Mouse (Mus musculus) embryonic facial prominence, embryonic 13.5 days (tissue): ENCODE data around the gene B4galt4. TPM values are rescaled to one million over a fixed set of nuclear protein-coding genes. Genes with fewer than 3 reads are reported as not detected.

Source experiments
- ATAC-seq: fragments of 200-750 bp; cut with Nextera tagmentation; 2 replicates; pipeline ENCODE4 v1.8.0; 2017; ENCODE audit warnings: low read depth; ENCODE audit not compliant: insufficient number of reproducible peaks, insufficient read depth, low FRiP score, low TSS enrichment
- H3K27ac ChIP-seq: fragments of 300-500 bp; sonication (generic); 2 replicates; pipeline ENCODE4 v1.5.1; 2015; ENCODE audit warnings: moderate library complexity, mild to moderate bottlenecking, inconsistent platforms
- H3K27me3 ChIP-seq: fragments of 300-500 bp; sonication (generic); 2 replicates; pipeline ENCODE4 v1.6.1; 2015; ENCODE audit warnings: mild to moderate bottlenecking, inconsistent platforms
- H3K36me3 ChIP-seq: fragments of 300-500 bp; sonication (generic); 2 replicates; pipeline ENCODE4 v1.6.1; 2015; ENCODE audit warnings: mild to moderate bottlenecking, inconsistent platforms
- H3K4me1 ChIP-seq: fragments of 300-500 bp; sonication (generic); 2 replicates; pipeline ENCODE4 v1.6.1; 2015; ENCODE audit warnings: inconsistent platforms
- H3K4me2 ChIP-seq: fragments of 300-500 bp; sonication (generic); 2 replicates; pipeline ENCODE4 v1.6.1; 2015; ENCODE audit warnings: moderate library complexity, mild to moderate bottlenecking, inconsistent platforms
- H3K4me3 ChIP-seq: fragments of 300-500 bp; sonication (generic); 2 replicates; pipeline ENCODE4 v1.5.1; 2015; ENCODE audit warnings: mild to moderate bottlenecking, inconsistent platforms
- H3K9ac ChIP-seq: fragments of 300-500 bp; sonication (generic); 2 replicates; pipeline ENCODE4 v1.6.1; 2015; ENCODE audit warnings: mild to moderate bottlenecking, inconsistent platforms
- H3K9me3 ChIP-seq: fragments of 300-500 bp; sonication (generic); 2 replicates; pipeline ENCODE4 v1.6.1; 2016; ENCODE audit warnings: inconsistent platforms
- WGBS: fragments of 180-500 bp; shearing (Covaris S2); methylation state at CpG from one replicate; pipeline ENCODE4 v1.1.7; 2015; ENCODE audit warnings: mixed read lengths; 5-methylcytosine and 5-hydroxymethylcytosine counted together
- polyA plus RNA-seq: library from polyadenylated mRNA; unstranded; fragments of >200 nt; fragmentation: Nextera tagmentation; extraction: Ambion mirVana; gene quantifications from 2 replicates; pipeline ENCODE4 v1.2.1, GENCODE M21; 2015

Gene B4galt4
- polyA plus RNA-seq, 1 experiment from 2014 or later, result 23.1 TPM

GRCm38 (mm10) chr16:38774964-38775746 is 33.1 kb downstream of the B4galt4 start:
- Histone ChIP-seq H3K4me2 (no peak overlapping the region), H3K4me1 (no peaks in the 10 kb centered on the region), H3K9me3 (no peaks in the 10 kb centered on the region), H3K27ac (no peak overlapping the region), H3K27me3 (no peaks in the 10 kb centered on the region; the same call in 1 of the 2 replicates), H3K4me3 (no peak overlapping the region), H3K9ac (no peak overlapping the region), H3K36me3 (no peaks in the 10 kb centered on the region)
- no peak for ATAC-seq
- WGBS, result 68% methylated on average over 7 of the region's 7 CpGs

GRCm38 (mm10) chr16:38776342-38776741 is 34.3 kb downstream of the B4galt4 start:
- Histone ChIP-seq H3K9me3 (no peaks in the 10 kb centered on the region), H3K27ac (no peak overlapping the region), H3K4me1 (no peaks in the 10 kb centered on the region), H3K27me3 (no peaks in the 10 kb centered on the region; the same call in 1 of the 2 replicates), H3K4me2 (no peak overlapping the region), H3K4me3 (no peak overlapping the region), H3K9ac (no peak overlapping the region), H3K36me3 (no peaks in the 10 kb centered on the region)
- 51% methylated on average over 6 of the region's 6 CpGs for WGBS
- no peak for ATAC-seq

GRCm38 (mm10) chr16:38780960-38781572 is 39.0 kb downstream of the B4galt4 start:
- no peak for ATAC-seq
- 96% methylated on average over 7 of the region's 7 CpGs for WGBS

GRCm38 (mm10) chr16:38781946-38782345 is 39.9 kb downstream of the B4galt4 start:
- H3K36me3 ChIP-seq, result no peaks in the 10 kb centered on the region
- no peaks in the 10 kb centered on the region for H3K27me3 ChIP-seq
- no peak overlapping the region for H3K9ac ChIP-seq
- H3K4me1 ChIP-seq, result no peaks in the 10 kb centered on the region
- H3K9me3 ChIP-seq, result no peaks in the 10 kb centered on the region
- ATAC-seq, result no peak
- H3K4me2 ChIP-seq, result no peak overlapping the region
- no peak overlapping the region for H3K27ac ChIP-seq
- 63% methylated on average over 2 of the region's 2 CpGs for WGBS
- no peak overlapping the region for H3K4me3 ChIP-seq

More at GRCm38 (mm10) chr16:38780960-38781572, 39.0 kb downstream of the B4galt4 start:
- H3K27ac ChIP-seq, result no peak overlapping the region
- no peaks in the 10 kb centered on the region for H3K9me3 ChIP-seq
- no peak overlapping the region for H3K4me3 ChIP-seq
- H3K4me1 ChIP-seq, result no peaks in the 10 kb centered on the region
- no peak overlapping the region for H3K9ac ChIP-seq
- no peak overlapping the region for H3K4me2 ChIP-seq
- H3K27me3 ChIP-seq, result no peaks in the 10 kb centered on the region
- no peaks in the 10 kb centered on the region for H3K36me3 ChIP-seq

- Histone ChIP-seq H3K9ac (no peak overlapping the region), H3K9me3 (no peaks in the 10 kb centered on the region), H3K27me3 (no peaks in the 10 kb centered on the region), H3K4me1 (no peaks in the 10 kb centered on the region), H3K27ac (no peak overlapping the region), H3K4me2 (no peak overlapping the region), H3K4me3 (no peak overlapping the region), H3K36me3 (no peaks in the 10 kb centered on the region)
- 47% methylated on average over 2 of the region's 2 CpGs for WGBS
- no peak for ATAC-seq
Observed at GRCm38 (mm10) chr16:38782524-38783067, 40.5 kb downstream of the B4galt4 start.

GRCm38 (mm10) chr16:38785301-38785700 is 43.2 kb downstream of the B4galt4 start:
- no peak overlapping the region for H3K27ac ChIP-seq
- no peak overlapping the region for H3K4me3 ChIP-seq
- WGBS, result 77% methylated on average over 7 of the region's 7 CpGs
- no peak for ATAC-seq
- no peak overlapping the region for H3K9ac ChIP-seq
- no peaks in the 10 kb centered on the region for H3K9me3 ChIP-seq
- H3K36me3 ChIP-seq, result no peaks in the 10 kb centered on the region
- H3K4me1 ChIP-seq, result no peaks in the 10 kb centered on the region
- H3K27me3 ChIP-seq, result no peaks in the 10 kb centered on the region
- no peak overlapping the region for H3K4me2 ChIP-seq

GRCm38 (mm10) chr16:38789016-38789415 is 47.0 kb downstream of the B4galt4 start:
- 86% methylated on average over 2 of the region's 2 CpGs for WGBS
- Histone ChIP-seq H3K4me2 (no peak overlapping the region), H3K27me3 (no peaks in the 10 kb centered on the region), H3K9me3 (no peaks in the 10 kb centered on the region), H3K27ac (no peak overlapping the region), H3K36me3 (no peaks in the 10 kb centered on the region), H3K9ac (no peak overlapping the region), H3K4me1 (no peaks in the 10 kb centered on the region), H3K4me3 (no peak overlapping the region)
- ATAC-seq, result no peak

GRCm38 (mm10) chr16:38789966-38790365 is 47.9 kb downstream of the B4galt4 start:
- no peaks in the 10 kb centered on the region for H3K36me3 ChIP-seq
- H3K9ac ChIP-seq, result no peak overlapping the region
- ATAC-seq, result no peak
- 78% methylated on average over 3 of the region's 3 CpGs for WGBS
- H3K4me3 ChIP-seq, result no peak overlapping the region
- no peak overlapping the region for H3K27ac ChIP-seq
- H3K27me3 ChIP-seq, result no peaks in the 10 kb centered on the region
- H3K4me1 ChIP-seq, result no peaks in the 10 kb centered on the region
- no peak overlapping the region for H3K4me2 ChIP-seq
- no peaks in the 10 kb centered on the region for H3K9me3 ChIP-seq

GRCm38 (mm10) chr16:38793120-38793519 is 51.1 kb downstream of the B4galt4 start:
- no peak overlapping the region for H3K4me3 ChIP-seq
- WGBS, result 27% methylated on average over 6 of the region's 6 CpGs
- no peaks in the 10 kb centered on the region for H3K27me3 ChIP-seq
- H3K4me2 ChIP-seq, result no peak overlapping the region
- no peaks in the 10 kb centered on the region for H3K9me3 ChIP-seq
- H3K9ac ChIP-seq, result 0 out of 2 replicates have a peak overlapping the region, but pooled peaks have one; percentile 3
- H3K4me1 ChIP-seq, result no peaks in the 10 kb centered on the region
- no peak for ATAC-seq
- no peak overlapping the region for H3K27ac ChIP-seq
- H3K36me3 ChIP-seq, result no peaks in the 10 kb centered on the region

GRCm38 (mm10) chr16:38798957-38799450 is 56.9 kb downstream of the B4galt4 start:
- Histone ChIP-seq H3K4me2 (no peak overlapping the region), H3K36me3 (no peaks in the 10 kb centered on the region), H3K27ac (no peak overlapping the region), H3K27me3 (no peaks in the 10 kb centered on the region), H3K9me3 (no peaks in the 10 kb centered on the region), H3K4me3 (no peak overlapping the region), H3K4me1 (no peaks in the 10 kb centered on the region), H3K9ac (no peak overlapping the region)
- no peak for ATAC-seq
- WGBS, result 68% methylated on average over 3 of the region's 3 CpGs

- WGBS, result 29% methylated on average over 10 of the region's 10 CpGs
- H3K4me2 ChIP-seq, result peak within 1 kb of the TSS; percentile 38
- H3K36me3 ChIP-seq, result no peaks in the 10 kb centered on the region
- H3K9me3 ChIP-seq, result no peaks in the 10 kb centered on the region
- H3K27ac ChIP-seq, result no peak within 1 kb of the TSS
- no peak within 1 kb of the TSS for H3K4me3 ChIP-seq
- H3K9ac ChIP-seq, result no peak within 1 kb of the TSS
- H3K27me3 ChIP-seq, result no peaks in the 10 kb centered on the region
- no peaks in the 10 kb centered on the region for H3K4me1 ChIP-seq
- ATAC-seq, result no peak
Observed at GRCm38 (mm10) chr16:38800091-38800490, 58.0 kb downstream of the B4galt4 start, which contains the start of gene Upk1b. TSS of gene Upk1b (minus strand) at chr16:38800328.
